Mouse (Mus musculus): ENCODE measurements around the gene Slc30a5.

DNA sequence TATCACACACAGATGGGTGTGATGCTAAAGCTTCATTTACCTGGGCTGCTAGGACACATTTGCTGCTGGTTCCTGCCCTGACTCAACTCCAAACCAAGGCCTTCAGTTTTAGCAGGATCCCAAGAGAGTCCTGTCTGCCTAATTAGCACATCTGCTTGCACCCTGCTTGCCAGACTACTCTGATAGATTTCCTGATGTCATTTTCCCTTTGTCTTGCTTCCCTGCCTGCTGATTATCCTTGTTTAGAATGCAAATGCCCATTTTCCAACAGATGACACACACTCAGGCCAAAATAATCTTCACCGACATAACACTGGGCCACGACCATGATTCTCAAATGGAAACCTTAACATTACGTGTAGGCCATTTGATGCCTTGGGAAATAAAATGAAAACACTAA lies 41.4 kb upstream of the Slc30a5 start:
- TF ChIP-seq E2F4 (IDR thresholded peaks at IDR 0.05; ENCODE audit: insufficient read depth), result no peak
- no peak for TF ChIP-seq POLR2A (IDR thresholded peaks at IDR 0.05; ENCODE audit: insufficient read length, low read depth)
- no peak for TF ChIP-seq MYOG (IDR thresholded peaks at IDR 0.05; ENCODE audit: control insufficient read depth in 1 of 3, insufficient read depth in 1 of 3, insufficient read length in 2 of 3, low read depth in 2 of 3)
- TF ChIP-seq CEBPB (IDR thresholded peaks at IDR 0.05; ENCODE audit: insufficient read depth, poor library complexity, severe bottlenecking), result no peak
- TF ChIP-seq USF1 (IDR thresholded peaks at IDR 0.05; ENCODE audit: low read depth), result no peak
- no peak for TF ChIP-seq MAX (IDR thresholded peaks at IDR 0.05; ENCODE audit: low read depth)
- TF ChIP-seq REST (IDR thresholded peaks at IDR 0.05; ENCODE audit: insufficient read depth, insufficient read length), result no peak
- TF ChIP-seq TCF12 (IDR thresholded peaks at IDR 0.05; ENCODE audit: insufficient read depth, poor library complexity, severe bottlenecking), result no peak

Data from myocyte (in vitro differentiated cells).